Mouse (Mus musculus) MEL (cell line): ENCODE data around the gene Rpl15. TPM values are rescaled to one million over a fixed set of nuclear protein-coding genes. Genes with fewer than 3 reads are reported as not detected.

ENCODE experiments used
- DNase-seq: peaks from one replicate; pipeline ENCODE4 v3.0.0; 2011; ENCODE audit warnings: low read depth, low spot score
- H3K27ac ChIP-seq: 2 replicates; pipeline ENCODE4 v1.5.1; 2012; ENCODE audit warnings: low read depth, mild to moderate bottlenecking, control low read depth, low read length, moderate library complexity; ENCODE audit not compliant: control insufficient read depth
- H3K27me3 ChIP-seq, 2 experiments: fragments of 150-350 bp in 1 of 2; sonication (generic) in 1 of 2; 2 replicates each; pipeline ENCODE4 v1.6.1; 2012; ENCODE audit warnings: low read length in 2 of 2, mild to moderate bottlenecking in 2 of 2, improper control_type of control experiment in 1 of 2, moderate library complexity in 1 of 2; ENCODE audit not compliant: insufficient read depth in 2 of 2, control insufficient read depth in 1 of 2
- H3K36me3 ChIP-seq, 2 experiments: 2 replicates each; pipeline ENCODE4 v1.6.1; 2012 to 2014; ENCODE audit warnings: low read length in 2 of 2, improper control_type of control experiment in 1 of 2, inconsistent platforms in 1 of 2, mild to moderate bottlenecking in 1 of 2; ENCODE audit not compliant: insufficient read depth in 2 of 2, control insufficient read depth in 1 of 2
- H3K4me1 ChIP-seq, 2 experiments: fragments of 150-350 bp in 1 of 2; sonication (generic) in 1 of 2; 2 replicates each; pipeline ENCODE4 v1.6.1; 2012; ENCODE audit warnings: low read length in 2 of 2, improper control_type of control experiment in 1 of 2, mild to moderate bottlenecking in 1 of 2; ENCODE audit not compliant: insufficient read depth in 2 of 2, control insufficient read depth in 1 of 2
- H3K4me3 ChIP-seq, 2 experiments: fragments of 150-350 bp in 1 of 2; sonication (generic) in 1 of 2; 2 replicates each; pipeline ENCODE4 v1.5.1; 2012; ENCODE audit warnings: low read depth in 2 of 2, low read length in 2 of 2, mild to moderate bottlenecking in 2 of 2, moderate library complexity in 2 of 2, control low read depth in 1 of 2, improper control_type of control experiment in 1 of 2; ENCODE audit not compliant: control insufficient read depth in 1 of 2, insufficient read depth in 1 of 2
- H3K79me2 ChIP-seq: 2 replicates; pipeline ENCODE4 v1.6.1; 2012; ENCODE audit warnings: mild to moderate bottlenecking, low read length, moderate library complexity; ENCODE audit not compliant: control insufficient read depth, poor library complexity, insufficient read depth
- H3K9ac ChIP-seq: 2 replicates; pipeline ENCODE4 v1.6.1; 2012; ENCODE audit warnings: low read depth, mild to moderate bottlenecking, control low read depth, low read length, moderate library complexity; ENCODE audit not compliant: control insufficient read depth, poor library complexity, severe bottlenecking
- H3K9me3 ChIP-seq: fragments of 150-350 bp; sonication (generic); replicated peaks from 2 replicates; pipeline ENCODE4 v1.6.1; 2012; ENCODE audit warnings: mild to moderate bottlenecking, low read length, improper control_type of control experiment, moderate library complexity; ENCODE audit not compliant: insufficient read depth
- BHLHE40 ChIP-seq: IDR thresholded peaks from 2 replicates; pipeline ENCODE4 v1.6.1; 2012; ENCODE audit warnings: low read depth, mild to moderate bottlenecking, inconsistent platforms, low read length, improper control_type of control experiment, borderline replicate concordance
- CHD1 ChIP-seq: IDR thresholded peaks from 2 replicates; pipeline ENCODE4 v1.6.1; 2012; ENCODE audit warnings: low read depth, mild to moderate bottlenecking, inconsistent platforms, low read length, improper control_type of control experiment
- CHD2 ChIP-seq: IDR thresholded peaks from 2 replicates; pipeline ENCODE4 v1.6.1; 2011; ENCODE audit warnings: low read length, improper control_type of control experiment
- CTCF ChIP-seq, 3 experiments: IDR thresholded peaks in 2 of 3; conservative IDR thresholded peaks in 1 of 3; 2 replicates each; pipeline ENCODE4 v1.5.1; 2011 to 2012; ENCODE audit warnings: low read length in 3 of 3, low read depth in 2 of 3, mild to moderate bottlenecking in 2 of 3, improper control_type of control experiment in 1 of 3, inconsistent platforms in 1 of 3, mixed read lengths in 1 of 3, moderate library complexity in 1 of 3; ENCODE audit not compliant: control insufficient read depth in 1 of 3, insufficient read depth in 1 of 3, poor library complexity in 1 of 3, severe bottlenecking in 1 of 3
- E2F4 ChIP-seq: IDR thresholded peaks from 2 replicates; pipeline ENCODE4 v1.6.1; 2011; ENCODE audit warnings: low read depth, low read length, improper control_type of control experiment, borderline replicate concordance
- ELF1 ChIP-seq: IDR thresholded peaks from 2 replicates; pipeline ENCODE4 v1.6.1; 2014; ENCODE audit warnings: low read depth, mild to moderate bottlenecking, inconsistent platforms, low read length, improper control_type of control experiment, moderate library complexity
- EP300 ChIP-seq, 2 experiments: IDR thresholded peaks; 2 replicates each; pipeline ENCODE4 v1.6.1; 2011; ENCODE audit warnings: improper control_type of control experiment in 2 of 2, low read length in 2 of 2, low read depth in 1 of 2, mild to moderate bottlenecking in 1 of 2
- GABPA ChIP-seq: IDR thresholded peaks from 2 replicates; pipeline ENCODE4 v1.6.1; 2012; ENCODE audit warnings: low read depth, mild to moderate bottlenecking, inconsistent platforms, low read length, improper control_type of control experiment, moderate library complexity
- HCFC1 ChIP-seq: IDR thresholded peaks from 2 replicates; pipeline ENCODE4 v1.6.1; 2012; ENCODE audit warnings: low read depth, mild to moderate bottlenecking, inconsistent platforms, low read length, improper control_type of control experiment, moderate library complexity
- MEF2A ChIP-seq: IDR thresholded peaks from 2 replicates; pipeline ENCODE4 v1.6.1; 2014; ENCODE audit warnings: low read depth, mild to moderate bottlenecking, inconsistent platforms, low read length, improper control_type of control experiment; ENCODE audit not compliant: poor library complexity, insufficient replicate concordance, severe bottlenecking; ENCODE audit errors: extremely low read depth
- MXI1 ChIP-seq: IDR thresholded peaks from 2 replicates; pipeline ENCODE4 v1.6.1; 2011; ENCODE audit warnings: mild to moderate bottlenecking, low read depth, low read length, improper control_type of control experiment
- MYC ChIP-seq: IDR thresholded peaks from 2 replicates; pipeline ENCODE4 v1.6.1; 2011; ENCODE audit warnings: low read depth, mild to moderate bottlenecking, low read length, improper control_type of control experiment, moderate library complexity
- NELFE ChIP-seq: IDR thresholded peaks from 2 replicates; pipeline ENCODE4 v1.6.1; 2011; ENCODE audit warnings: low read depth, low read length, improper control_type of control experiment
- NRF1 ChIP-seq: IDR thresholded peaks from 2 replicates; pipeline ENCODE4 v1.6.1; 2014; ENCODE audit warnings: low read depth, mild to moderate bottlenecking, inconsistent platforms, low read length, improper control_type of control experiment, moderate library complexity; ENCODE audit not compliant: poor library complexity, insufficient read depth, severe bottlenecking
- POLR2AphosphoS5 ChIP-seq: IDR thresholded peaks from 2 replicates; pipeline ENCODE4 v1.6.1; 2012; ENCODE audit warnings: low read depth, borderline replicate concordance, mild to moderate bottlenecking, inconsistent platforms, low read length, moderate library complexity, mixed read lengths
- RCOR1 ChIP-seq: IDR thresholded peaks from 2 replicates; pipeline ENCODE4 v1.6.1; 2012; ENCODE audit warnings: low read depth, mild to moderate bottlenecking, inconsistent platforms, low read length, improper control_type of control experiment
- TBP ChIP-seq: IDR thresholded peaks from 2 replicates; pipeline ENCODE4 v1.8.0; 2011; ENCODE audit warnings: low read depth, low read length, improper control_type of control experiment
- ZNF384 ChIP-seq: IDR thresholded peaks from 2 replicates; pipeline ENCODE4 v1.6.1; 2012; ENCODE audit warnings: low read depth, mild to moderate bottlenecking, inconsistent platforms, low read length, improper control_type of control experiment
- polyA plus RNA-seq, 2 experiments: library from polyadenylated mRNA; stranded (reverse) in 1 of 2; unstranded in 1 of 2; fragments of >175 nt in 1 of 2; fragments of >200 nt in 1 of 2; gene quantifications; 2 replicates each; pipeline versions ENCODE4 v1.2.1 to v1.2.4; 2012; ENCODE audit warnings: low replicate concordance in 2 of 2, low read depth in 1 of 2; ENCODE audit not compliant: insufficient read length in 2 of 2, insufficient read depth in 1 of 2, missing spikeins in 1 of 2
- total RNA-seq: library from RNA; depleted of rRNA; stranded (reverse); fragments of 300-350 nt; gene quantifications from 2 replicates; pipeline ENCODE4 v1.2.3, GENCODE M21; 2012

The Rpl15 gene
- total and polyA plus RNA-seq, 3 experiments = 99.6 to 1,810 (median 885) TPM

DNA sequence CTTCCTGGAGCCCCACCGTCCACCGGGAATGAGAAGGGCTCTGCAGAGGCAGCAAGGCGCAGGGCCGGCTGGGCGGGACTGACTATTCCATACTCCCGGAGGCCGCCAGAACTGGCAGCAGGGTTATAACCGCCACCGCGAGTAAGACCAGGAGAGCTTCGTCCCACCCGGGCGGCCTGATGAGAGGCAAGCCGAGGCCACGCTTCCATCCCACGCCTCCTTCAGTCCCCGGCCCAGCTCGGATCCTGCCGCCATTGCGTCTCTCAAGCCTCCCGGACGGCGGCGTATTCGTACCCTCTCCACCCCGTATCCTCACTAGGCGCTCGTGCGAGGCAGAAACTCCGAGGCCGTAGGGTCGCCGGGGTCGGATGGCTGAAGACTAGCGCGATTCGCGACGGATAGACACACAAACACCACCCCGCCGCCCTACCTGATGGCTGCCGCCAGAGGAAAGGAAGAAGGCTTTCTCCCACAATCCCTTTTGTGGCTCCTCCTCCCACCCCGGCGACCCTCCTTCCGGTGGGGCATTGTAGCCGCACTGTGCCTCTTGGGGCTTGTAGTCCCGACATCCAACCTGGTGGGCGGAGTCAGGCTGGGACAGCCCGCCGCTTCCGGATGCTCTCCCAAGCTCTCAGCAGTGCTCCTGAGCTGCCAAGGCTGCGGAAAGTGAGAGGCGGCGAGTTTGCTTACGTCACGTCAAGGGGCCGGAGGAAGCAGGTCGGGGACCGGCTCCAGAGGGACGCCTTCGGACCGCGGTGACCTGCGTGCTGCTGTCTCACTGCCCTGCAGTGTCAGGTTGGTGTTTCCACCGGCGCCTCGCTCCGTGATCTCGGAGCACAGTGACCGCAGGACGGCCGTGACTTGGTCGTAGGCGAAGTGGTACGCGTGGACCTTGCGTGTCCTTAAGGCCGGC lies at the start of gene Rpl15, which contains the start of gene Nkiras1 (continued):
- 0 out of 2 replicates have a peak, but pooled peaks have one; percentile 2 for TF ChIP-seq NRF1
- TF ChIP-seq HCFC1 = peak; percentile 94
- TF ChIP-seq EP300 (IDR thresholded peaks at IDR 0.05; ENCODE audit: low read depth in 1 of 2, low read length in 2 of 2) = no peak
- TF ChIP-seq MXI1 = peak; percentile 52; the same call in 1 of the 2 replicates
- TF ChIP-seq BHLHE40 = no peak

DNA sequence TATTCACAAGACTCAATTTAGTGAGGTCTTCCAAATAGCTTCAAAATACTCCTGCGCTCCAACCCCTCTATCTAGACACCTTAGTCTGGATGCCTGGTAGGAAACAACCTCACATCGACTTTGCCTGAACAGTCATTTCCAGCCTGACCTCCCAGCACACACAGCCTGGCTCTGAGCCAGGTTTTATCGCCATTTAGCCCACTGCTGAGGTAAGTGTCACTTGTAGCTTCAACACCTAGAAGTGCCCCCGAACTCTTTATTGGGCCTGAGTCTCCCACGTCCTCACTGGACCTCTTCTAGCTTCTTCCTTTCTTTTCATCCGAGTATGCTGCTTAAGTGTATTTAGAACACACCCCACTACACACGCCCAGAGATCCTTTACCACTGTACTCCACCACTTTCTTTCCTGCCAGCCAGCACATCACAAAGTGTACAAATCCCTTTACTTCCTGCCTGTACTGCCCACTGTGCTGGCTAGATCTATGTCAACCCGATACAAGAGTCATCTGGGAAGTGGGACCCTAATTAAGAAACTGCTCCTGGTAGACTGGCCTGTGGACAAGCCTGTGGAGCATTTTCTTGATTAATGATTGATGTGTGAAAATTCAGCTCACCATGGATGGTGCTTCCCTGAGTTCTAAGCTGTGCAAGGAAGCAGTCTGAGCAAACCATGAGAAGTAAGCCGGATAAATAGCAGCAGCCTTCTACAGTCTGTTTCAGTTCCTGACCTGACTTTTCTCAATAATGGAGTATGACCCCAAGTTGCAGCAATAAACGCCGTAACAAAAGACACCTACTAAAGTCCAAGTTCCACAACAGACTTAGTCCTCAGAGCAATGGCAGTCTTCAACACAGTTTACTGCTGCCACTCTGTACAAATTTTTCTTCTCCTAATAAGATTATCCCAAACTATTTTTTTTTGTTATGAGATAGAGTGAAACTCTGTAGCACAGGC lies 46.5 kb upstream of the Rpl15 start:
- Histone ChIP-seq H3K27me3 (no peaks in the 10 kb centered on the region), H3K4me1 (no peaks in the 10 kb centered on the region), H3K27ac (no peak overlapping the region), H3K36me3 (peaks cover 3 to 12% of the 10 kb centered on the region in 2 experiments; a peak in 3 of 4 replicates), H3K9ac (no peak overlapping the region), H3K4me3 (no peak overlapping the region), H3K9me3 (no peaks in the 10 kb centered on the region), H3K79me2 (peaks cover 21% of the 10 kb centered on the region; the same call in 1 of the 2 replicates)
- no peak for DNase-seq
- TF ChIP-seq RCOR1 = no peak
- no peak for TF ChIP-seq POLR2AphosphoS5
- no peak for TF ChIP-seq NELFE
- no peak for TF ChIP-seq GABPA
- no peak for TF ChIP-seq ELF1
- no peak for TF ChIP-seq HCFC1
- no peak for TF ChIP-seq CTCF (IDR thresholded peaks at IDR 0.05 in 2 of 3, conservative IDR thresholded peaks at IDR 0.05 in 1 of 3; ENCODE audit: control insufficient read depth in 1 of 3, insufficient read depth in 1 of 3, low read depth in 2 of 3, low read length in 3 of 3, poor library complexity in 1 of 3, severe bottlenecking in 1 of 3)
- TF ChIP-seq TBP = no peak
- TF ChIP-seq BHLHE40 = no peak
- TF ChIP-seq CHD1 = no peak
- TF ChIP-seq MEF2A = no peak
- no peak for TF ChIP-seq CHD2
- no peak for TF ChIP-seq E2F4
- no peak for TF ChIP-seq ZNF384
- no peak for TF ChIP-seq MYC
